Mouse (Mus musculus): ENCODE results near the gene Cfap46.
"Not testable (repeated sequence)": the region's sequence is repeated elsewhere in the genome, so short reads cannot be mapped to it uniquely, and the experiment has no call there.

Gene Cfap46

GRCm38 (mm10) chr7:139663318-139663717, 20.3 kb downstream of the Cfap46 start:
- DNase-seq (ENCODE audit: low spot score in 2 of 2): no peak

- not testable (repeated sequence) for DNase-seq (ENCODE audit: low spot score in 2 of 2)
Observed at GRCm38 (mm10) chr7:139659901-139660300, 23.7 kb downstream of the Cfap46 start.

GRCm38 (mm10) chr7:139649698-139650097, 33.9 kb downstream of the Cfap46 start:
- DNase-seq (ENCODE audit: low spot score in 2 of 2): no peak

- DNase-seq (ENCODE audit: low spot score in 2 of 2): peak; percentile 80 to 89
Observed at GRCm38 (mm10) chr7:139648107-139648824, 35.4 kb downstream of the Cfap46 start.

- DNase-seq (ENCODE audit: low spot score in 2 of 2): no peak
Observed at GRCm38 (mm10) chr7:139633393-139633792, 50.2 kb downstream of the Cfap46 start.

- no peak for DNase-seq (ENCODE audit: low spot score in 2 of 2)
Observed at GRCm38 (mm10) chr7:139625156-139625555, 58.5 kb downstream of the Cfap46 start.

GRCm38 (mm10) chr7:139622568-139622967, 61.0 kb downstream of the Cfap46 start:
- DNase-seq (ENCODE audit: low spot score in 2 of 2): no peak

GRCm38 (mm10) chr7:139615767-139616766, 67.5 kb downstream of the Cfap46 start:
- DNase-seq (ENCODE audit: low spot score in 2 of 2): peak; percentile 16 to 40

- no peak for DNase-seq (ENCODE audit: low spot score in 2 of 2)
Observed at GRCm38 (mm10) chr7:139610328-139610727, 73.3 kb downstream of the Cfap46 start.

- no peak for DNase-seq (ENCODE audit: low spot score in 2 of 2)
Observed at GRCm38 (mm10) chr7:139595862-139596261, 87.8 kb downstream of the Cfap46 start.

GRCm38 (mm10) chr7:139595311-139595710, 88.3 kb downstream of the Cfap46 start:
- DNase-seq (ENCODE audit: low spot score in 2 of 2): no peak

- DNase-seq (ENCODE audit: low spot score in 2 of 2): no peak
Observed at GRCm38 (mm10) chr7:139591311-139591710, 92.3 kb downstream of the Cfap46 start.

GRCm38 (mm10) chr7:139590302-139590701, 93.3 kb downstream of the Cfap46 start:
- peak in 1 of 2 experiments; percentile 5 for DNase-seq (ENCODE audit: low spot score in 2 of 2)

GRCm38 (mm10) chr7:139587919-139588318, 95.7 kb downstream of the Cfap46 start:
- no peak for DNase-seq (ENCODE audit: low spot score in 2 of 2)

GRCm38 (mm10) chr7:139585183-139585821, 98.3 kb downstream of the Cfap46 start:
- peak in 1 of 2 experiments; percentile 19 for DNase-seq (ENCODE audit: low spot score in 2 of 2)

- peak in 1 of 2 experiments; percentile 26 for DNase-seq (ENCODE audit: low spot score in 2 of 2)
Observed at GRCm38 (mm10) chr7:139584221-139585175, 99.1 kb downstream of the Cfap46 start.

- DNase-seq (ENCODE audit: low spot score in 2 of 2): no peak
Observed at GRCm38 (mm10) chr7:139583094-139583737, 100.4 kb downstream of the Cfap46 start.

- peak in 1 of 2 experiments; percentile 19 for DNase-seq (ENCODE audit: low spot score in 2 of 2)
Observed at GRCm38 (mm10) chr7:139582595-139582994, 101.0 kb downstream of the Cfap46 start, which contains the start of gene Nkx6-2. Nkx6-2 (minus strand) TSS chr7:139582797.

- DNase-seq (ENCODE audit: low spot score in 2 of 2): peak in 1 of 2 experiments; percentile 31
Observed at GRCm38 (mm10) chr7:139581801-139582571, 101.6 kb downstream of the Cfap46 start.
